ENCODE assay signal across 22 mouse cellular contexts in genomic region chr16:24324917-24325316, GRCm38 (mm10).
DNase-seq lines count a peak whose midpoint lies in the region; ATAC-seq and TF ChIP-seq lines count a peak whose summit lies in the region.
"Had no signal": no experiment of that assay in that cellular context is flagged by ENCODE, and none has a peak within 500 bp of the region (broad histone marks: within the 10 kb centered on the region; RNA-seq: fewer than 3 reads in every experiment).

No protein-coding gene starts in this region.

- no peak overlapping the region for H3K4me2 ChIP-seq in hindbrain, embryonic 16.5 days (ENCODE audit: low read length)
- H3K4me2 ChIP-seq: embryonic facial prominence, embryonic 13.5 days; embryonic facial prominence, embryonic 15.5 days; forebrain, embryonic 12.5 days had no signal

- no peak for DNase-seq in layer of hippocampus, adult 2 months (ENCODE audit: low spot score in 2 of 2)
- DNase-seq in layer of hippocampus, adult 18-20 months (ENCODE audit: low spot score in 2 of 2) = no peak
- DNase-seq in ES-CJ7 (ENCODE audit: low read depth, low spot score) = peak; percentile 23
- DNase-seq in ZHBTc4 (ENCODE audit: low read depth, low spot score) = peak; percentile 34
- DNase-seq in testis, postnatal 14 days (ENCODE audit: low spot score) = no peak
- DNase-seq in thymus, adult 18-20 months = no peak
- DNase-seq: adrenal gland, adult 8-10 months; adrenal gland, postnatal 36 days; B cell, adult 2 months; cerebellum, adult 11-12 months; cerebellum, adult 2 months; cerebellum, adult 9-10 months; cerebellum, postnatal 10 days; cerebellum, postnatal 25 days had no signal

- ATAC-seq in hindbrain, embryonic 16.5 days = no peak
- ATAC-seq: forebrain, embryonic 14.5 days; forebrain, embryonic 16.5 days had no signal

- H3K9me3 ChIP-seq in hindbrain, embryonic 16.5 days (ENCODE audit: control insufficient read depth, low read length) = no peaks in the 10 kb centered on the region
- H3K9me3 ChIP-seq: embryonic facial prominence, embryonic 13.5 days; embryonic facial prominence, embryonic 15.5 days; forebrain, embryonic 10.5 days; forebrain, embryonic 12.5 days had no signal

- H3K4me3 ChIP-seq in layer of hippocampus, adult 2 months = no peak overlapping the region
- H3K4me3 ChIP-seq in hindbrain, embryonic 16.5 days (ENCODE audit: low read length) = no peak overlapping the region
- H3K4me3 ChIP-seq: embryonic facial prominence, embryonic 13.5 days; embryonic facial prominence, embryonic 15.5 days; erythroblast, embryonic 14.5 days; forebrain, embryonic 10.5 days; forebrain, embryonic 12.5 days had no signal

- 0 out of 2 replicates have a peak overlapping the region, but pooled peaks have one; percentile 59 for H3K27ac ChIP-seq in layer of hippocampus, adult 2 months
- no peak overlapping the region for H3K27ac ChIP-seq in hindbrain, embryonic 16.5 days (ENCODE audit: low read depth, low read length)
- H3K27ac ChIP-seq: embryonic facial prominence, embryonic 13.5 days; embryonic facial prominence, embryonic 15.5 days; forebrain, embryonic 10.5 days; forebrain, embryonic 12.5 days had no signal

- no peaks in the 10 kb centered on the region for H3K4me1 ChIP-seq in hindbrain, embryonic 16.5 days (ENCODE audit: control insufficient read depth, insufficient read depth, low read depth, low read length)
- H3K4me1 ChIP-seq: embryonic facial prominence, embryonic 13.5 days; embryonic facial prominence, embryonic 15.5 days; forebrain, embryonic 10.5 days; forebrain, embryonic 12.5 days had no signal

- no peaks in the 10 kb centered on the region for H3K27me3 ChIP-seq in hindbrain, embryonic 16.5 days (replicated peaks; ENCODE audit: control insufficient read depth, insufficient read depth, low read length)
- H3K27me3 ChIP-seq: embryonic facial prominence, embryonic 13.5 days; embryonic facial prominence, embryonic 15.5 days; forebrain, embryonic 12.5 days had no signal

- 94% methylated on average over 2 of the region's 2 CpGs for WGBS in hindbrain, embryonic 16.5 days

- no peak overlapping the region for H3K9ac ChIP-seq in hindbrain, embryonic 16.5 days (ENCODE audit: low read depth, low read length)
- H3K9ac ChIP-seq: embryonic facial prominence, embryonic 13.5 days; embryonic facial prominence, embryonic 15.5 days; forebrain, embryonic 12.5 days had no signal

- H3K36me3 ChIP-seq in hindbrain, embryonic 16.5 days (ENCODE audit: control insufficient read depth, insufficient read depth, low read length) = no peaks in the 10 kb centered on the region
- H3K36me3 ChIP-seq: embryonic facial prominence, embryonic 13.5 days; embryonic facial prominence, embryonic 15.5 days; forebrain, embryonic 10.5 days; forebrain, embryonic 12.5 days had no signal

- TF ChIP-seq CTCF in layer of hippocampus, adult 2 months (conservative IDR thresholded peaks at IDR 0.05) = no peak

Comparison
In these comparisons a context has a peak if more than half of its experiments do, and no peak if none do; other contexts are left out.
1. DNase-seq: peak in ES-CJ7 (single experiment) and ZHBTc4 (single experiment); none in layer of hippocampus, adult 2 months (0 of 2), layer of hippocampus, adult 18-20 months (0 of 2), testis, postnatal 14 days (single experiment) and thymus, adult 18-20 months (0 of 2).